Mouse (Mus musculus): Measurements from ENCODE around the gene Pde4b.
"Not testable (repeated sequence)": the region's sequence is repeated elsewhere in the genome, so short reads cannot be mapped to it uniquely, and the experiment has no call there.

Pde4b gene

DNA sequence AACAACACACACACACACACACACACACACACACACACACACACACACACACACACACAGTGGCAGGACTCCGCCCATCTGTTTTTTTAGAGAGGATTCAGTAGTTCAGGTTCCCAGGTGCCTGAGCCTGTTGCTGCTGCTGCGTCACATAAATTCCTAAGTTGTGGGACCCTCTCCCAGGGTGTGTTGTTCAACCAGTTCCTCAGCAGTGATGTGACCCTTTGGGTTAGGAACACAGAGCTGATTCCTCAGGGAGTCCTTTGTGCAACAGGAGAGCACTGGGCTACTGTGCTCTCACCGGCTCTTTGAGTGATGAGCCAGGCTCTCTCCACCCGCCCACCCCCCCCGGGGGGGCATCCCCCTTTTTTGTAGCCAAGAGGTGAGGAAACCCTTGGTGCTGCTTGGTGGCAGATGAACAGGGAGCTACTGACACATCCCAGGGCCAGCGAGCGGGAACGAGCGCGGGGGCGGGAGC lies at the start of gene Pde4b:
Pde4b (plus strand) TSS at position 453 of the 475 bp plus-strand sequence.
- no peak for DNase-seq (ENCODE audit: low read depth)

DNA sequence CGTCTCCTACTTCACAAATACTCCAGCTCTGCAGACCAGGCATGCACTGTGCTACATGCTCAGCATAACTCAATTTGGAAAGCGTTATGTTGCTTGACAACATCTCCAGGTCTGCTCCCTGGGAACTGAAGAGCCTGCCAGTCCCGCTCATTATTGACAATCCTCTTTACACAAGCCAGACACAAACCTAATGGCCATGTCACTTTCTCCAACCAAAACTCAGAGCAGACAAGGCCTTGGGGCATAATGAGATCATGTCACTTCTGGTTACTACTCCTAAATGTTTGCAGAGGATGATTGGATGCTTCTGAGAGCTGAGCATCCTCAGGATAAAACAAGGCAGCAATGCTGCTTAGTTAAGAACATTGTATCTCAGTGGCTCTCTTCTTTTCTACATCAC lies 47.2 kb upstream of the Pde4b start:
- DNase-seq (ENCODE audit: low read depth) = no peak

DNA sequence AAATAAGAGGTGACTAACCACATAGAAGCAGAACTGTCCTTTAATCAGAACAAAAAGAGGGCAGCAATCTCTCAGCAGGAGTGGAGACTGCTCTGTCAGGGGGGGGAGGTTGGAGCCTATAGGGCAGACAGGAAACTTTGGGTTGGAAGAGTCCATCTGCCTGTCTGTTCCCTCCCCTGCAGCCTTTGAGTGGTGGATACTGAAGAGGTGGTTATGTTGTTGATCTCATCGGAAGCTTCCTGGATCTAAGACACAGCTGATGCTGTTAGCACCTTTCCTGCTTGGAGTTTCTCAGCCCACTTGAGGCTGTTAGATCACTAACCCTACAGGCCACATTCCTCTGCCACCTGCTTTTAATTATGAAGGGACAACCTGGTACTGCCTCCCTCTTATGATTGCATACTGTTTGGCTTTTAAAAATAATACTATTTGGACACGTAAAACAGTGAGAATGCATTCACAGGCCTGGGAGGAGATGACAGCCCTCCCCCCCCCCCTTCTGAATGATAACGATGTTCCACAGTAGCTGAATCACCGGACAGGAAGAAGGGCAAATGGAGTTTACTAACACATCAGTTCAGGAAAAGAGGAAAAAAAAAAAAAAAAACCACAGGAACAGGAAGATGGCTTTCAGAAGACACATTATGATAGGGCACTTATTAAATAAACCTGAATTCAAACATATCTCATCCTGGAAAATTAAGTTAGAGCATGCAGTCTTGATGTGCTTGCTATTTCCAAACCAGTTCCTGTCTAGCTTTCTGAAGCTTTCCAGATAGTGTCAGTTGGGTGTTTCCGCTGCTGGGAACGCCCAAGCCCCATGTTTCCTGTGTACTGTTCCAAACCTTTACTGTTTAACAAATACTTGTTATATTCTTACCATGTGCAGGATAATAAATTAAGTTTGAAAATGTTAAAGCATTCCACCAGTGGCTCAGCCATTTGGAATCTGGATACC lies 41.9 kb upstream of the Pde4b start:
- DNase-seq (ENCODE audit: low read depth) = no peak

DNA sequence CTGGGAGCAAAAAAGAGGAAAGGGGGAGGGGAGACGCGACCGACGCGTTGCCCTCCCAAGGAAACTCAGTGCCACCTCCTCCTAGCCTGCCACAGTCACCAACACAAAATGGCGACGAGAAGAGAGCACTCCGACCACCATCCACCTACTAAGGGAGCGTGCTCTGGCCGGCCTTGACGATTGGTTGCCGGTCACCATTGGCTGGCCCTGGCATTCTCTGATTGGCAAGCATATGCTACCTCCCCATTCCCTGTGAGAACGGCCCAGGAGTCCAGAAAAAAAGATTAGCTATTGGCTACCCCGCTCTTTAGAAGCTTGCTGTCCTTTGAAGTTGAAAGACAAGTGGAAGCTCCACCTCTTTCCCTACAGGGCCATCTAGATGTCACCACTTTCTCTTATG lies 38.0 kb upstream of the Pde4b start:
- not testable (repeated sequence) for DNase-seq (ENCODE audit: low read depth)

DNA sequence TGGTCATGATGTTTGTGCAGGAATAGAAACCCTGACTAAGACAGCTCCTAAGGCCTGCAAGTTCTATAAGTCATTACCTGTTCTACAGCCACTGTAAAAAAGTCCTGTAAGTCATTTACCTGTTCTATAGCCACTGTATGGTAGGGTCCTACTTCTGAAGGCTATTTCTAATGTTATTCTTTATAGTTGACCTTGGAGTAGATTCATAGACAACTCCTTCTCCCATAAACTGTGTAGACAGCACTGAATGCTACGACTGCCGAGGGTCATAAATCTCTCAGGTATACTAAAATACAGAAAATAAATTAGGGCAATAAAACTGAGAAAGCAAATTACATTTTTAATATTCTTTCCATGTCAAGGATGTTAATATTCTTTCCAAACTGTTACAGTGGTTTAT lies 26.0 kb upstream of the Pde4b start:
- no peak for DNase-seq (ENCODE audit: low read depth)

DNA sequence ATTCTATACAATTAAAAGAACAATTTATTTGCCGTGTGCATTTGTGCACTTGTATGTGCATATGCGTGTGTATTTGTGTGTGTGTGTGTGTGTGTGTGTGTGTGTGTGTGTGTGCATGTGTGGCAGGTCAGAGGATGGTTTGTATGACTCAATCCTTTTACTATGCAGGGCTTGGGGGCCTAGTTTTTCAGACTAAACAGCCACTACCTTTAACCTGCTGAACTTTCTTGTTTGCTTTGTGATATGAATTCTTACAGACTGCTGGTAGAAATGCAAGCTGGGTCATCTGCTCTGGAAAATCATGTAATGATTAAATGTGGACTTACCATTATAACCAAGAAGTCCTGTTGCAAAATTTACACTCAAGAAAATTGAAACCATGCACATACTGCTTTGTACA lies 18.0 kb upstream of the Pde4b start:
- DNase-seq (ENCODE audit: low read depth) = no peak

DNA sequence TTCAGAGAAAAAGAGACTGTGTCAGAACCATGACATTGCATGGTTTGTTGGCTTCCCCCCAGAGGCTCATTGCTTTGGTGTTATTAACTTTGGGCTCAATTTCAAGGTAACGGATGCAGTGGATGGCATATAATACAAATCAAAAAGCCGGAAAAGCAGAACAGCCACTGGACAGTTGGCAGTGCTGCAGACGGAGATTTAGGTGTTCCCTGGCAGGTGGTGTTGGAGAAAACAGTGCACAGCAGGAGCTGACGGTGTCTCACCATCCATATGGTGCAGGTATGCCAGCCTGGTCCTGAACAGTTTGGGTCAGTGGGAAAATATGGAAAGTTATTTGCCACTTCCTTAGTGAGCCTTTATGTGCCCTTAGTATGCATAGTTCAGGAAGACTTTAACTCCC lies 1.0 kb upstream of the Pde4b start:
- no peak for DNase-seq (ENCODE audit: low read depth)

DNA sequence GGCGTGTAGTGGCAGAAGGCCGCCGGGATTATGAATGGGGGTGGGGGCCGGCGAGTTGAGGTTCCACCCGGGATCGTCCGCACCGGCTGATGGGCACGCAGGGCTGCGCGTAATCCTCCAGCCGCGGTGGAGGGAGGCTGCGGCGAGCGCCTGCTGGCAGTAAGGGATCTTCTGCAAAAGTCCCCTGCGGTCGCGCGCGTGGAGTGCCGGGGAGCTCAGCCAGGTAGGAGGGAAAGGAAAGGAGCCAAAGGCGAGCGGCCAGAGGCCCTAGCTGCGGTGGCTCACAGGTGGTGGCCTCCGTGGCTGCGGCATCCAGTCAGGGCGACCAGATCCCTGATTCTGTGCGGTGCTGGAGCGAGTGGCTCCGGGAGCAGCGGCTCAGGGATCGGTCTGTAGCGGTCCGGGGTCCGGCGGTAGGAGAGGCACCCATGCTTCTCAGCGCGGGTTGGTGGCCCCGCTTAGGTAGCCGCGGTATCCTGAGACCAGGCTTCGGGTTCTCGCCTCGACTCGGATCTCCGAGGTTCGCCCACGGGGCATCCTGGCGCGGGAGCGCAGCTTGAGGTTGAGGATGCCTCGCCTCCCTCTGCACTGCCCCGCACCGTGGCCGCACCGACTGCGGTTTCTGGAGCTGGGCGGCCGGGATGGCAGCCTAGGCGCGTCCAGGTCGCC lies 357 bp downstream of the Pde4b start:
- no peak for DNase-seq (ENCODE audit: low read depth)

DNA sequence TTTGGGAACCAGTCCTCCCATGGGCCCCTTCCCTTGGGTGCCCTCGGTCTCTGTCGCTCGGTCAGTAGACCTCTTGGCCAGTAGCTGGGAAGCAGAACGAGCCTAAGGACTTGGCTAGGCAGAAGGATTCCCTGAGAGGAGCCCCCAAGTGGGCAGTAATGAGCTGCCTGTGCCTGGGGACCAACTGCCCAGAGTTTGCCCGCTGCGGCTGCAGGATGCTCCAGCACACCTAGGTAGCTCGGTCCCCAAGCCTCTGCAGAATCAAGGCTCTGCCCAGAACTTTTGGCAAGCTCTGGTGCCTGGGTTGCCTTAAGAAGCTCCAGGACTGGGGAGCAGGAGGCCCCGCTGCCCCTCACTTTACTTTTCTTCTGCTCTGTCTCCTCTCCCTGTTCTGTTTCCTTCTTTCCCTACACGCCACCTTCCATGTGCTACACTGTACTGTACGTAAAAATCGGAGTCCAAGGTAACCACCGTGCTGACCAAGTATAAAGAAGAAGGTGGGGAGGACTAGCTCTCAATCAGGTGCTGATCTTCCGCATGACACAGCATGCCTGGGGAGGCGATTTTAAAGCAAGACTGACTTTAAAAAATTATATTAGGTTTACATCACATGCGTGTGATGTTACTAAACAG lies 1.0 kb downstream of the Pde4b start:
- no peak for DNase-seq (ENCODE audit: low read depth)

DNA sequence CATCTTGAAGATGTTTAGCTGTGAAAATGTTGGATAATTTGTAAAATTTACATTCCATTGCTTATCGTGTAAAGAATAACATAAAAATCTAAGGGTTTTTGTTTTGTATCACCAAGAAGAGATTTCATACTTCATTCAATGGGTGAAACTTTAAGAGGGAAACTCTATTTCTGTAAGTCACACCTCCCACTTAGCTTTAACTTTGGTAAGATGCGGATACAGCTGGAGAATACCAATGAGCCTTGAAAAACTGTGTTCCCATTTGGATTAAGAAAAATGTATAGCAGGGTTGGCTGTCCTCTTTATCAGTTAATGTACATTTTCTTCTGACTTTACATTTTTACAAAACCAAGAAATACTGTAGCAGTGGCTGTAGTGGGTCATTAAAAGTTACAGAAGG lies 8.5 kb downstream of the Pde4b start:
- DNase-seq (ENCODE audit: low read depth) = no peak

DNA sequence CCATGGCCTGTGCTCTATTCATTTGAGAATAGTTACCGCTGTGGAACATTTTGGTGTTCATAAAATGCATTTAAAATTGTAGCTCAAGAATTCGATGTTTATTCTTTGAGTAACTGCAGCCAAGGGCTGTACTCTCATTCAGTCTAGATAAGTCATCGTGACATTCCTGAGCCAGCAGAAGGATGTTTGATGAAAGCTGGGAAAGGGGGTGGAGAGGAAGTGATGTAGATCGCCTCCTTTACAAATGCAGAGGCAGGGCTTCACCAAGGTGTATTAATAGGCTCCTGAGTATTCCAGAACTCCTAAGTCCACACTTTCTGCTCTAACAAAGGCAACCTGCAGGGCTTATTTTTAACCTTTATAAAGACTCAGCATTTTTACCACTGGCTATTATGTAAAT lies 14.9 kb downstream of the Pde4b start:
- no peak for DNase-seq (ENCODE audit: low read depth)

DNA sequence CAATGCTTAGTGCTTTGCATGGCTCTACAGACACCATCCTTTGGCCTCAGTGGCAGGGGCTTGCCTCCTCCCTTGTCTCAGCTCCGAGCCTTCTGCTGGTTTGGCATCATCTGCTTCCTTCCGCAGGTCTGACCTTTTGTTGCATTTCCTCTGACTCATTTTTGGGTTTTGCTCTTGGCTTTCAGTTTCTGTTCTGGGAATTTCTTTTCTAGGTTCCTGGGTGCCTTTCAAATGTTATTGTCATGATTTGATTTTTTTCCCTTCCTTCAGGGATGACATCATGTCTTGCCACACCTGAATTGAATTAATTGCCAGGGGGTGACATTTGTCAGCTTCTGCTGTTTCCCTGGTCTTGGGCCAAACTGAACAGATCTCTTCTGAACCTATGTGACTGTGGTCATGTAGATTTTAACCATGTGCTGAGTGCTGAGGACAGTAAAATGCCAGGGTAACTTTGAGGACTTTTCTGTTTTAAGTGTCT lies 17.2 kb downstream of the Pde4b start:
- DNase-seq (ENCODE audit: low read depth) = no peak

DNA sequence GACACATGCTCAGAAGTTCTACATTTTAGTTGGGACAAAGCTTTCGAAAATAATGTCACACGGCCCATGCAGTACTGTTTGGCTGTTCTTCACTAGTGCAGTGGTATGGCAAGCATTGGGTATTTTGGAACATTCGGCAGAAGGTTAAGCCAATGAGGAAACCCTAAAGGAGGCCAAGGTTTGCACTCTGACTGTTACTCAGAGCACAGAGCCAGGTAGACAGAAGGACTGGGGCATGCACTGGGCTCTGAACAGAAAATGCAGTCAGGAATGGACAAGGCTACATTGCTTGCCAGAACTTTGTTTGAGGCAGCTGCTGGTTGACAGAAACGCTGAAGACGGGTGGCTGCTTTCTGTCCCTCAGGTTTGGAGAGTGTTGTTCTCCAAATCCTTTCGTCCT lies 19.4 kb downstream of the Pde4b start:
- no peak for DNase-seq (ENCODE audit: low read depth)

DNA sequence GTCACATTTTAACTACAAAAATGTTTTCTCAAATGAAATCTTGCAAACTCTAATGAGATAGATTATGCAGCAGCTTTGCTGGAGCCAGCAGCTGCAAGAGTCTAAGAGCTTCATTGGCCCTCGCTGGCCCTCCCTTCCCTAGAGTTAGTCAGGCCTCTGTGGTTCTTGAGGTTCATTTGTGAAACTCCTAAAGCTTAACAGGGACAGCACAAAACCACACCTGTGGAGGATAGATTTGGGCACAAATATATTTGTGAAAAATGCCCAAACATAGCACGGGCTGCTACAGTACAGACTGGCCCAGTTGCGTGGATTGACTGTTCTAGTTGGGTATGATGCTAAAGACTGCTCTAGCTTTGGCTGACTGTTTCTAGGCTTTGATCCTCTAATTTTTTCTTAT lies 32.1 kb downstream of the Pde4b start:
- DNase-seq (ENCODE audit: low read depth) = no peak

DNA sequence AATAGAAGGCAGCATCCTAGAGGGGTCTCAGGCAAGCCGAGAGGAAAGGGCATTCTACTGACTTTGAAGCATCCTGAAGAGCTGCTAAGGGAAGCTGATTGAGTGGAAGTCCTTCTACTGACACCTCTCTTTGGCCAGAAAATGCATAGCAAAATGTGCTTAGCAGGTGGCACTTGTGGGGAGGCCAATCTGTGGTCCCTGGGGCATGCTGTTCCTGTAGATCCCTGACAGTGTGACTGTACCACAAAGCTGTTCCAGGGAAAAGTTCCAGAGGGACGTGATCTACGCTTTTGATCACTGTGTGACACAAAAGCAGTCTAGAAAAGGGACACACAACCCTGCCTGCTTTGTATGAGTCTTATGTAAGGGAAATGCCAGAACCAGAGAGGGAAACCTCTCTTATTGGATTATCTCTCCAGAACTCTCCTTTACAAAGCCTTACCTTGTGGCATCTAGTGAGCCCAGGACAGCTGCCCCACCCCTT lies 49.1 kb downstream of the Pde4b start:
- DNase-seq (ENCODE audit: low read depth) = no peak

DNA sequence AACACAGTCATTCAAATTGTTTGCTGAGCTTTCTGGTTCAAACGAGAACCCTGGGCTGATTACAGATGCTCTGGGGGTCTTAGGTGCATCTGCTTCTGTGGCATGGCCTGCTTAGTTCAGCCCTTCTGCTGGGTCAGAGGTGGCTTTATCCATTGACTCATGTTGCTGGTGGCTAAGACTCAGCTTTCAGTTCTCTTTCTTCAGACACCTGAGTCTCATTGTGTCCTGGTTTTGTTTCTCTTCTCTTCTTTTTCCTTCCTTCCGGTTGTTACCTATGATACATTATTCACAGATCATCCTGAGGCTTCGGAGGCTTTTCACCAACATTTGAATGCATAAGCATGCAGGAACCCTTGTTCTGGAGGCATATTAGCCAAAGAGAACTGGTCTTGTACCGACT lies 51.0 kb downstream of the Pde4b start:
- DNase-seq (ENCODE audit: low read depth) = no peak

DNA sequence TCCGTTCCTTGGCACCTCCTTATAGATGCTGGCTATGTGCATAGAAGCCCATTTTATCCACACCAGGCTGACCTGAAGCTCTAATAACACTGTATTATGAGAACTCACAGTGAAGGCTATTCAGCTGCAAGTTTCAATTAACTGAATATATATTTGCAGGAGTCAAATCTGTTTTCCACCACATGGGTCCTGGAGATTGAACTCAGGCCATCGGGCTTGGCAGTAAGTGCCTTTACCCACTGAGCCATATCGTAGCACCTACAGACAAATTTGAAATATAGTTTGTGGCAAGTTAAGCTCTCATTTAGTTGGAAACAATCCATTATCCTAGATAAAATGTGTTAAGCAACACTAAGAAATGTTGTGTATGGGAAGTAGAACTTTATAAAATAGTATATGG lies 53.9 kb downstream of the Pde4b start:
- no peak for DNase-seq (ENCODE audit: low read depth)

DNA sequence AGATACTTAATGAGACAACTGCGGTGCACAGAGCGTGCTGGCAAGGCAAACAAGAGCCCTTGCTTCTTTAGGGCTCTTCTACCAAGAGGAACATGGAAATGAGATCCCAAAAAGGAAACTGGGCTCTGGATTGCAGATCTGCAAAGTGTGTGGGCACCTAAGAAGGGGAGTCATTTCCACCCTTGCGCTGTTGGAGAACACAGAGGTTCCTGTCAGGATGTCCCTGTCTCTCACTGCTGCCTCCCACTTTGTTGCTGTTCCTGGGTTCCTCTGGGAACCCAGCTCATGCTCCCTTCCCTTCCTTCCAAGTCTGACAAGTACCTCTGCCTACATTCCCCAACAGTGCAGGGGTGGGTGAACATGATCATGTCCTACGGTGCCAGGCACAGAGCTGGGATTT lies 61.4 kb downstream of the Pde4b start:
- no peak for DNase-seq (ENCODE audit: low read depth)

DNA sequence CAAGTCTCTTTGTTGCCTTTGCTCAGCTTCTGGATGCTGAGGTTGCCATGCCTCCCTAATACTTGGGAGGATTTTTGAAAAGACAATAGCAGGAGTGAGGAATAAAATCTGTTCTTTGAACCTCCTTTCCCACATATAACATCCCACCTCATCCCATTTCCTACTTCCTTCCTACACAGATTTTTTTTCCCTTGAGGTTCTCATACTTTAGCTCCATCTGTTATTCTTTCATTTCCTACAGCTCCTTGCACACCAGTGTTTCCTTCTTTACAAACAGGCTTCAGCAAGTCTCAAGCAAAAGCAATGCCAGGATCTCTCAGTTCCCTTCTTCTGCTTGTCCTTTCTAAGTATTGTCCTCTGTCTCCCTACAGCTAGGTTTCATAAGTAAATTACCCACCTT lies 71.8 kb downstream of the Pde4b start:
- no peak for DNase-seq (ENCODE audit: low read depth)

DNA sequence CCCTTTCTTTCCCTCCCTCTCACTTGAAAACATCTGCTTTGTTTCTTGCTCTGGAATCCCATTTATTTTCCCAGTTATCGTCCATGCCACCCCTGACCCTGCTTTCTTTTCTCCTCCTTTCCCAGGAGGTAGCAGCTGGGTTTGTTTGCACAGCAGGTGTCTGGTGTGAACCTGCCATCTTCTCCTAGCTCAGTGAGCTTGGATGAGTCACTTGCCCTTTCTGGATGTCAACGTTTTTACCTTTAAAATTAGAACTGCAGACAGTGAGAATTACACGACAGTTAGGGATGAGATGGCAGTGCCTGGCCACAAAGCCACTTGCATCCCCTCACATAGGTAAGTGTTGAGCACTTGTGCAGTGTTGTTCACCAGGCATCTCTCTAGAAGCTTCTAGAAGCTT lies 84.3 kb downstream of the Pde4b start:
- DNase-seq (ENCODE audit: low read depth) = no peak

DNA sequence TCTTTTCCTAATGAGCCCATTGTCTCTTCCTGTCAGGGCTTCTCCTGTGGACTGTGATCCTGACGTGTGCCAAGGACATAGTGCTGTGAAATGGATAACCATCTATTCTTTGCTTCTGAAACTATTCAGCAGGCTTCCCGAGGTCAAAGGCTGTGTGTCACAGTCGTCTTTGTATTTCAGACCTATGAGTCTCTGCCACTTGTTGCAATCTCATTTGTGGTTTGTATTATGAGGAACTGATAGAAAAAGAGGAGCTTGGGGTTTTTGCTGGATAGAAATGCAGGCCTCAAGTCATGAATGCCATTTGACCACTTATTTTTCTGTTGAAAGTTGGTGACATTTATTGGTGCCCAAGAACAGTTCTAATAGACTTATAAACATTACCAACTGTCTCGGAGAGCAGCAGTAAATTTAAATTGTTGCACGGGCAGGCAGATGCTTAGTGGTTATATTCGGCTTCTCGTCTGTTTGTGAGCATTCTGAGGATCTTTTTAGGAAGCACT lies 85.4 kb downstream of the Pde4b start:
- DNase-seq (ENCODE audit: low read depth) = no peak

DNA sequence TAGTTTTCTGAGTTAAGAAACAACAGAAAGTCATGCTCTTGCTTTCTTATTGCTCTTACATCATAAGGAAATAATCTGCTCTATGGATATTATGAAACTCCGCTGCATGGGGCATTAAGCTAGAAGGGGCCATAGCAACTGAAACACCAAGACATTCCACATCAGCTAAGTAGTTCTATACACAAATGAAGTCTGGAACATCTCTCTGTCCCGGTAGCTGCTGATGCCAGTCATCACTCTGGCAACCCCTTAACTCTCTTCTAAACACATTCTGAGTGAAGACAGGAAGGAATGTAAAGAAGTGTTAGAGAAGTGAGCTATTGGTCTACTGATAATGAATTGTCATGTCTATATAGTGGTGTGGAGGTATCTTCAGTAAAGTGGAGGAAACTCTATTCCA lies 88.6 kb downstream of the Pde4b start:
- no peak for DNase-seq (ENCODE audit: low read depth)
